Mouse (Mus musculus) cerebellum, postnatal 10 days (tissue): ENCODE measurements at regions not wholly inside any gene's neighbourhood (a gene's known extent, or its start where the extent isn't known, plus 50 kb on each side); places are given as distances from the start of the nearest gene placed in this dataset.

ENCODE experiments used
- DNase-seq, 2 experiments: peaks; one replicate each; pipeline ENCODE4 v3.0.0; 2021; ENCODE audit warnings: mixed read lengths in 2 of 2

DNA sequence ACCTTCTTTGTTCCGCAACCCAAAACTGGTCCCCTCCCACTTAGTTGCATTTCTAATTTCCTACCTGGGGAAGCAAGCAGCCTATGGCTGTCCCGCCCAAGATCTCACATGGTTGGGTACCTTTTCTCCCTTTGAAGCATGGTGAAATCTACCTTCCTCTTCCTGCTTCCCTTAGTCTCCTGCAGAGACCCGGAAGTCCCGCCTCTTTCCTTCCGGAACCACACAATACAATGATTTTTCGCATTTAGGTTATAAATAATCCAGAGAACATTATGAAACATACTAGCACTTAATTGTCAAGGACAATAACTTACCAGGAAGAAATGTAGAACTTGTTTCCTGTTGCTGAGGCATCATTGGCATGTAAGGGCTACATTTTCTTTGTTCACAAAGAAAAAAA lies 58.8 kb downstream of the 1700009N14Rik start:
- DNase-seq: no peak

- DNase-seq: no peak
Measured at GRCm38 (mm10) chr4:39527492-39527891, 77.4 kb downstream of the 1700009N14Rik start.

- no peak for DNase-seq
Measured at GRCm38 (mm10) chr4:39528661-39529060, 78.6 kb downstream of the 1700009N14Rik start.

GRCm38 (mm10) chr4:39556101-39556763 lies 106.1 kb downstream of the 1700009N14Rik start:
- DNase-seq: no peak

DNA sequence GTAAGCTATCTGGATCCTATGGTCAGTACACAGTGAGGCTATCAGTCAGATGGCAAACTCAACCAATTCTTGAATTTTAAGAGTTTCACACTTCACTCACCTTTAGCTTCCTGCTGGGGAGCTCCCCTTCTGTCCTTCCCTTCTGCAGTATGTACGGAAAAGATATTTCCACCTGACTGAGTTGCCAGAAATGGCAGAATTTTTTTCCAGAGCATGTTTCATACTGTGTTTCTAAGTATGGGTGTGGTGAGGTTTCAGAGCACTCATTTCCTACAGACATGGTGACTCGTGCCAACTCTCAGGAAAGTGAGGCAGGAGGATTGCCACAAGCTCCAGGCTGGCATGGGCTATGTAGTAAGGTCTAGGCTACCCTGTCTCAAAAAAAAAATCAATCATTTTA lies 147.3 kb downstream of the 1700009N14Rik start:
- DNase-seq: peak; percentile 42 to 63

DNA sequence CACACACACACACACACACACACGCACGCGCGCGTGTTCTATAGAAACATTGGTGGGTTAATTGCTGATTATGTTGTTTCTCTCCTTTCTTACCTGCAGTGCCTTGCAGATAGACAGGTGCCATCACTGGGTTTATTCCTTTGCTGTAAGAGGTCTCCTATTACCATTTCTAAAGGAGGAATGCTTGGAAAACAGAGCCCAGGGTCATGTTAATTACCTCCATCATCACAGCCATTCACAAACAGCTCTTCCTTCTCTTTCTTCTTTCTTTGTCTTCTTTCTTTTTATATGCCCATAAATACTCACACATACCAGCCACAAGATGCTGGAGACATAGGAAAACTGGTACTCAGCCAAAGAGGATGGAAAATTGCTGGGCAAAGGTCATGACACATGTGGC lies 155.0 kb downstream of the 1700009N14Rik start:
- no peak for DNase-seq

DNA sequence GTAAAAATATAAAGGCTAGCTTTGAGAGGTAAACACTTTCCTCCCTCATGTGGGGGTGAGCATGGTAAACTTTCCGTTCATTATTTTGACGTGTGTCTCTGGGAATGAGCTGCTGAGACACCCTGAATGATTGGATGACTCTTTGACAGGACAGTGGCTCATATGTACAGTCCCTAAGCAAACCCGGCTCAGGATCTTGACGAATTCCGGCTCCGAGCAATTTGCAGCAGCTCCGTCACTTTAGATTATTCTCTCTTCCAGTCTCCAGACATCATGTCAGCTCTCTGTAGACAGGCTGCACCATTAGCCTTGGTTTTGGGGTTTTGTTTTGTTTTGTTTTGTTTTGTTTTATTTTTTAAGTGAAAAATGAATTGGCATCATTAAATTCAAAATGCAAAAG lies 194.0 kb downstream of the 1700009N14Rik start:
- peak; percentile 7 to 12 for DNase-seq

GRCm38 (mm10) chr4:39644849-39645248 lies 194.8 kb downstream of the 1700009N14Rik start:
- DNase-seq: peak; percentile 62 to 70

GRCm38 (mm10) chr4:39660538-39660937 lies 210.4 kb downstream of the 1700009N14Rik start:
- no peak for DNase-seq

DNA sequence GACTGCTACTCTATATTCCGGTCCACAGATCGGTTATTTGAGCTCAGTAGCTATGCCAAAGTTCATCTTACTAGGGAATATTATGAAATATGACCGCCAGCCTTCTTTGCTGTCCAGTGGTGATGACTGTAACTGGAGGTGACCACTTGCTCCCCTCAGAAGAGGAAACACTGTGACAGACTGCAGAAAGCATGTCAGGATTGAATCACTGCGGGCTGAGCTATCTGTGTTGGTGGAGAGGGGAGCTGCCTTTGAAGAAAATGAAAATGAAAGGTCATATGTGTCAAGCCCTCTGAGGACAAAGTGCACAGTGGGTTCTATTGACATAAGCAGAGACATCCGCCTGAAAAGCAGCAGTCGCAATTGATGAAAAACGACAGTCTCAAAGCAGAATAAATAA lies 222.5 kb downstream of the 1700009N14Rik start:
- DNase-seq: no peak

DNA sequence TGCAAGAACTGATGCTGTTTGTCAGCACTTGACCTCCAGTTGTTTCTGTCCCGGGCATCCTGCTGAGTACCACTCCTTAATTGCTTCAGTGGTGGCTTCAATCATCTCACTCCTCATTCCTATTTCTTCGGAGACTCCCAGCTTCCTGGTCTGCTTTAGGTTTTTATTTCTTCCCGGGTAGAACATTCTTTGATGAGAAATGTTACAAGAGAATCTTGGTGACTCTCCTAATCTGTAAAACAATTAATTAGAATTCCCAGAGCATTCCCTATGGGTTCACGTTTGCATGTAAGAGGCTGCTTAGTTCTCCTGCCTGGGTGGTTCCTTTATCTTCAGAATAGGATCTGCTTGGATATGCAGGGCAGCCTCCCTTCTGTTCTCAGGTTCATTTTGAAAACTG lies 245.1 kb downstream of the 1700009N14Rik start:
- no peak for DNase-seq

GRCm38 (mm10) chr4:39697565-39697964 lies 247.5 kb downstream of the 1700009N14Rik start:
- DNase-seq: peak; percentile 97 to 99

DNA sequence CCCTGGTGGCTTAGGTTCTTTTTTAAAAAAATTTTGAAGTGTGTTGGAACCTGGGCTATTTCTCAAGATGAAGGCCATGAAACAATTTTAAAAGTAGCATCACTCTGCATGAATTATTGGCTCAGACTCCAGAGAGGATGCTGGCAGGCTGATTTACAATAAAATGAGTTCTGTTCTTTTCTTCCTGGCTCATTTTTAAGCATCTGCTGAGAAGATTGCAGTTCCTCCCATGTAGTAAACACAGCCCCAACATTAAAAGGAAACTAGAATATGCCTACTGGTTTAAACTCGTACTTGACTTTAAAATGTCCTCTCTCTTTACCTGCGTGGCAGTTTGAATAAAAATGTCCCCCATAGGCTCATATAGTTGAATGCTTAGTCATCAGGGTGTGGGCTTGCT lies 249.3 kb downstream of the 1700009N14Rik start:
- no peak for DNase-seq

DNA sequence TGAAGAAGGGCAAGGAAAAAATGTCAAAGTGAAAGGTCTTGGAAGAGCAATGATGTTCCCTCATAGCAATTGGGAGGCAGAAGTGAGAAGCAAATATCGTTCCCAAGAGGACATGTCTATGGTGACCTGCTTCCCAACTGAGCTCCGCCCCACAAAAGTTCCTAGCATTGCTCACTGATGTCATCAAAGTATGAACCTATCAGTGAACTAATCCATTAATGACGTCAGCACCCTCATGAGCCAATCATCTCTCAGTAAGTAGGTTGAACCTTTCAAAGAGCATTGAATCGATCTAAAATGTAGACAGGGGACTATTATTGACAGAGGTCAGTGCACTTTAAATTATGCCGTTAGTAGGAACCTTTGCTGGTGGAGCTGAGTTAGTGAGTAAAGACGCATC lies 267.4 kb downstream of the 1700009N14Rik start:
- no peak for DNase-seq

DNA sequence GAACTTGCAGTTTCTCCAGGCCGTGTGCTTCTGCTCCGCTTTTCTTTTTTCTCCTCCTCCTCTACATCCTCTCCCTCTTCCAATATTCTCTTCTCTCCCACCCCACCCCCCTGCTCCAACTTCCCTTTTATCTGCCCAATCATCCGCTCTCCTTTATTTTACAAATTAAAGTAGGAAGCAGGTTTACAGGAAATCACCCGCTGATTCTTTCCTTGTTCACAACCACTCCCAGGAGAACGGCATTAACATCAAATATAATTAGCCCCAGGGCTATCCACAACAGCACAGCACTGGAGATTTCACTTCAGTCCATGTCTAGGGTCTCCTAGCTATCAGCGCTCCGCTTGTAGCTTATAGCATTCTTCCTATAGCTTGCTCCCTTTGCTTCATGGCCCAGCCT lies 268.6 kb downstream of the 1700009N14Rik start:
- no peak for DNase-seq

GRCm38 (mm10) chr4:39719951-39720350 lies 269.9 kb downstream of the 1700009N14Rik start:
- DNase-seq: no peak

DNA sequence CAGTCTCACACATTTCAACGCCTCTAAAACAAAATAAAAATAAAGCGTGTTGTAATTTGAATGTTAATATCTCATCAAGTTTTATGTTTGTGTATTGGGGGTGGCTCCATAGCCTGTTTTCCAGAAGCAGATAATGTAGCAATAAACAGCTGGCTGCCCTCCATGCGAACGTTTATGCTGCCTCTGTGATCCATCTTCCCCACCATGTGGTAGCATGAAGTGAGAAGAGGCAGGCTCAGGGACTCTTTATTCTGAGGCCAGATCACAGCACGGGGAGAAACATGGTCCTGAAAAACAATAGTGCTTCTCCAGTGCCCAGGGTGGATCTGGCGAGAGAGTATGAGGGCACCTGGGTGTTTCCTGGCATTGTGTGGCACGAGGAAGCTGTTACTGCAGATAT lies 271.4 kb downstream of the 1700009N14Rik start:
- DNase-seq: peak in 1 of 2 experiments; percentile 7

DNA sequence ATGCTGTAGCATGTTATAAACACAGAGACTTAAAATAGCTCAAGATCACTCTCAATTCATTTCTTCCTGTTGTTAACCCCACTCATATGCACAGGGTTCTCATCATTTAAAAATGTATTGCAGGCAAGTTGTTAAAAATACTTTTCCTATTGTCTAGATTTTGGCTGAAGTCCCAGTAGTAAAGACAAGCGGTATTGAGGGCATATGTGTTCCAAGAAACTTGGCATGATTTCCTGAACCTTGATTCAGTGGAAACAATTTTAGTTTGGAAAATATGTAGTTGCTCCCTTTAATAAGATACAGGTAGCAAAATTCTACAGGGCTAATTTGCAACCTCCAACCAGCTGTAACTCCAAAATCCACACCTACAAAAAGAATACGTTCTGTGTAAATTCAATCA lies 315.5 kb downstream of the 1700009N14Rik start:
- DNase-seq: no peak

DNA sequence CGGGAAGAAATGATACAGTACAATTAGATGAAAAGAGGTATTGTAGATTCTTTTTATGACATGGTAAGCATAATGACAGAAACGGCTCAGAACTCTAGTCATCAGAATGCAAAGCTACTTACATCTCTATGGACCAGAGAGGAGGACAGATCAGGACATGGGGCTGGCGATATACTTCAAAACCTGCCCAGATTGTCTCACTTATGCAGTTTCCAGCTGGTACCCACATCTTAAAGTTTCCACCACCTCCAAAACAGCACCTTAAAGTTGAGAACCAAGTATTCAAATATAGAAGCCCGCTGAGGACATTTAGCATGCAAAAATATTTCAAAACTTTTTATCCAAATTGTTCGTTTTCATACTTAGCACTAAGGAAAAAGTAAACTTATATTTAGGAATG lies 341.0 kb downstream of the 1700009N14Rik start:
- DNase-seq: no peak

DNA sequence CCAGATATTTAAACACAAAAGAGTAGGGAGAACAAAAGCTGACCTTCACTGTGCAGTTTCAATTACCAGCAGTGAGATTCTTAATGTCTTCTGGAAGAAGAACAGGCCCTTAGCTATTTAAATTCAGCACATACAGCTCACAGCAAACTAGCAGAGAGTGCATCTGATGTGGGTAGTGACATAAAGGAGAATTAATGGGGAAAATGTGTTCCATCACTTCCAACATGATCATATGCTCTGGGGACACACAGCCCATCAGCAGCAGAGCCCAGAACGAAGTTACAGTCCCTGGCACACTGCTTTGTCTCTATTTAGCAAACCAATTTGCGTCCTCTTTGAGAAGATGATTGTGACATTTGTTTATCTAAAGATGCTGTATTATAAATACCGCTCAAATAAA lies 332.9 kb upstream of the Aco1 start:
- no peak for DNase-seq

GRCm38 (mm10) chr4:39812766-39813165 lies 330.1 kb upstream of the Aco1 start:
- DNase-seq: no peak

DNA sequence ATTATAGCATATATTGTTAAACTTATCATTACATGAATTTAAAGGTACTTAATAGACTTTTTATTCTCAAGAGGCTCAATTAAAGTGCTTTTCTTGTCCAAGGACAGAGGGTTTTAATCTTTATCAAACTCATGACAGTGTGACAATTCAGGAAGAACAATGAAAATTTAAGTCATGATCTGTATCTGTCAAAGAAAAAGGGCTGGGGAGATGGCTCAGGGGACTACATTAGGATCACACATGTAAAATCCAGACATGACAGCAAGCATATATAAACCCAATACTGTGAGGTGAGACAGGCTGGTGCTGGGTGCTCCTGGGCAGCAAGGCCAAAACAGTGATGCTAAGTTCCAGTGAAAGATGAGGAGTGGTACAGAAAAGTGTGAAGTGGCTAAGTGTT lies 327.3 kb upstream of the Aco1 start:
- DNase-seq: no peak

- DNase-seq: no peak
Measured at GRCm38 (mm10) chr4:39817675-39818074, 325.2 kb upstream of the Aco1 start.

- no peak for DNase-seq
Measured at GRCm38 (mm10) chr4:39833634-39834033, 309.2 kb upstream of the Aco1 start.
